Mouse (Mus musculus): ENCODE measurements around the gene Slc25a33. TPM values are rescaled to one million over a fixed set of nuclear protein-coding genes. Genes with fewer than 3 reads are reported as not detected.
A peak's percentile ranks its signal among the peaks of the same experiment; 100 is the strongest.

Gene Slc25a33
- polyA plus RNA-seq, 1 experiment from 2014 or later: 24.9 TPM

DNA sequence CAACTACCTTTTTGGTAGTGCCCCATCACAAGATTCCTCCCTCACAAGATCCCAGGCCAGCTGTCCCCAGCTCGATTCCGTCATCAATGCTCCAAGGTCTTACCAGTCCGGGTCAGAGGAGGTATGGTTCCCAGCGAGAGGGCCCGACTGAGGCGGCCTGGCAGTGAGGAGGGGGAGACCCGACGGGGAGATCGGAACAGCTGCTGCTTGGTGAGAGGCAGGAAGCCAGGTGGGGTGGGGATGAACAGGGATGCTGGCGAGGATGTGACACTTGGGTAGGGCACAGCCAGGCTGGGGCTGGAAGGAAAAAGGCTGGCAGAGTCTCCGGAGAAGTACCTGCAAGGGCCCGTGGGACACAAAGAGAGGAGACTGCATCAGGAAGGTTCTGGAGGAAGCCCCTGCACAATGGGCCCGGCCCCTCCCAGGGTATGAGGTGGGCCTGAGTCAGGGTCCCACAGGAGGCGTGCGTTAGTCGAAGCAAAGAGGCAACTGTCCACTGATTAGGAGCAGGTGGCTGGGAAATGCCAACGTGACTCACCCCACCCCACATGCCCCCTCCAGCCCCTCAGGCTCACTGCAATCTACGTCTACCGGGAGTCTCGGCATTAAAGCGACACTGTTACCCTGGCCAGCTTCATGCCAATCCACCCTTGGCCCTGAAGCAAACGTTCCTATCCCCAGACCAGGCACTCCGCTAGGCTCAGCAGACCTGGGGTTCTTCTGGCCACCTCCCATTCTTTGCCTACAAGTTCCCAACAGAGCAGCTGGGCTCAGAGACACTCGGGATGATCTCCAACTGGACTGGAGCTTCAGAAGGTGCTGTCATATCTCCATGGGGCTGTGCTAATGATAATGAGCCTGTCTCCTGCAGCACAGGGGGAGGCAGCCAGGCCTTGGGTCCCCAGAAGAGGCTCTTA lies 51.7 kb downstream of the Slc25a33 start:
- ATAC-seq (ENCODE audit: low FRiP score, low read depth): no peak
- no peak overlapping the region for H3K9ac ChIP-seq

DNA sequence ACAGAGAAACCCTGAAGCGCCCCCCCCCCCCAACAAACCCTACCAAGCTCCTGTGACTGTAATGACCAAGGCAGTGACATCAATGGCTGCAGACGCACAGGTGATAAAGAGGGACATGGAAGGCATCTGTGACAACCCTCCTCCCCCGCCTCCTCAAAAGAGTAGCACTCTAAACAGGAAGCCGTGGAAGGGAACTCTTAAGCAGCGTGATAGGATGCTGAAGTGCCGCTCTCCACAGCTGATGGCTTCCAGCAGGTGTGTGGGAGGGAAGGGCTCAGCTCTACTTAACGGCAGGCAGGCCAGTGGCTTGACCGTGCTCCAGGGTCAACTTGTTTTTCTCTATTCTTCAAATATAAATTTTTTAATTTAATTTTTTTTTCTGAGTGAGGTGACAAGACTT lies 52.9 kb downstream of the Slc25a33 start:
- no peaks in the 10 kb centered on the region for H3K27me3 ChIP-seq (replicated peaks)
- no peak for ATAC-seq (ENCODE audit: low FRiP score, low read depth)
- H3K4me1 ChIP-seq: peaks cover 11% of the 10 kb centered on the region
- no peaks in the 10 kb centered on the region for H3K9me3 ChIP-seq
- H3K9ac ChIP-seq: no peak overlapping the region
- peaks cover 77% of the 10 kb centered on the region for H3K36me3 ChIP-seq
- WGBS: 86% methylated on average over 8 of the region's 8 CpGs
- H3K4me2 ChIP-seq (replicated peaks): no peak overlapping the region
- no peak overlapping the region for H3K4me3 ChIP-seq
- H3K27ac ChIP-seq: no peak overlapping the region

More for the DNA sequence above, 51.7 kb downstream of the Slc25a33 start:
- Histone ChIP-seq H3K4me2 (replicated peaks) (no peak overlapping the region), H3K9me3 (no peaks in the 10 kb centered on the region), H3K4me3 (no peak overlapping the region), H3K36me3 (peaks cover 77% of the 10 kb centered on the region), H3K27ac (no peak overlapping the region), H3K4me1 (peaks cover 11% of the 10 kb centered on the region), H3K27me3 (replicated peaks) (no peaks in the 10 kb centered on the region)
- 85% methylated on average over 24 of the region's 24 CpGs for WGBS

DNA sequence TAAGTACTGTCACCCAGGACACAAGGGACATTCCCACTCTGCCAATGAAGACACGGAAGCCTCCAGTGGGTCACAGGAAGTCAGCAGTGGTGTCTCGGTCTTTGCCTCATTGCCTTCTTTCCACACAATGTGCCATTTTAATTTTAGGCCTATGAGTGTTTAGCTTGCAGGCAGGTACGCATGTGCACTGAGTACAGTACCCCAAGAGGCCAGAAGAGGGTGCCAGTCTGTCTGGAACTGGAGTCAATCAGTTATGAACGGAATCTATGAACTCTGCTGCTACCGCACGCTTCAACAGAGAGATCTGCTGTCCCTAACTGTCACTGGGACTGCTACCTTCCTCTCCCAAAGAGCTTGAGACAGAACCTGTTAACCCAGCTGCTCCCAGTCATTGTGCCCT lies 54.4 kb downstream of the Slc25a33 start:
- WGBS: 86% methylated on average over 6 of the region's 6 CpGs
- no peak overlapping the region for H3K27ac ChIP-seq
- no peak overlapping the region for H3K4me2 ChIP-seq (replicated peaks)
- no peak for ATAC-seq (ENCODE audit: low FRiP score, low read depth)
- H3K4me1 ChIP-seq: peaks cover 11% of the 10 kb centered on the region
- peaks cover 79% of the 10 kb centered on the region for H3K36me3 ChIP-seq
- H3K9me3 ChIP-seq: no peaks in the 10 kb centered on the region
- H3K9ac ChIP-seq: no peak overlapping the region
- no peaks in the 10 kb centered on the region for H3K27me3 ChIP-seq (replicated peaks)
- no peak overlapping the region for H3K4me3 ChIP-seq

DNA sequence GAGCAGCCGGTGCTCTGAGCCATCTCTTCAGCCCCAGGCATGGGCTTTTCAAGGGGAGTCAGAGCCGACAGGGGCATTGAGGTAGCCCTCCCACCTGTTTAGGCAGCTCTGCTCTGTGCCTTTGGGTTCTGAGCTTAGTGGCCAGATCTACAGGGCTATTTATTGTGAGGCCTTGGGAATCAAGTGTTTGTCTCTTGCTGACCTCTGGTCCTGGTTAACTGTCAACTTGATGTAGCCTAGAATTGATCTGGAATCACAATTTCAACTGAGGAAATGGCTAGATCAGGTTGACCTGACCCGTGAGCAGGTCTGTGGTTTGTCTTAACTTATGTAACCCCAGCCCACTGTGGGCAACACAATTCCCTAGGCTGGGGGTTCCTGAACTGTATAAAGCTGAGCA lies 59.5 kb downstream of the Slc25a33 start:
- H3K4me3 ChIP-seq: no peak overlapping the region
- no peak overlapping the region for H3K27ac ChIP-seq
- H3K4me1 ChIP-seq: no peaks in the 10 kb centered on the region
- no peaks in the 10 kb centered on the region for H3K27me3 ChIP-seq (replicated peaks)
- 77% methylated on average over 3 of the region's 3 CpGs for WGBS
- H3K9me3 ChIP-seq: no peaks in the 10 kb centered on the region
- no peak for ATAC-seq (ENCODE audit: low FRiP score, low read depth)
- H3K9ac ChIP-seq: no peak overlapping the region
- peaks cover 49% of the 10 kb centered on the region for H3K36me3 ChIP-seq
- no peak overlapping the region for H3K4me2 ChIP-seq (replicated peaks)

DNA sequence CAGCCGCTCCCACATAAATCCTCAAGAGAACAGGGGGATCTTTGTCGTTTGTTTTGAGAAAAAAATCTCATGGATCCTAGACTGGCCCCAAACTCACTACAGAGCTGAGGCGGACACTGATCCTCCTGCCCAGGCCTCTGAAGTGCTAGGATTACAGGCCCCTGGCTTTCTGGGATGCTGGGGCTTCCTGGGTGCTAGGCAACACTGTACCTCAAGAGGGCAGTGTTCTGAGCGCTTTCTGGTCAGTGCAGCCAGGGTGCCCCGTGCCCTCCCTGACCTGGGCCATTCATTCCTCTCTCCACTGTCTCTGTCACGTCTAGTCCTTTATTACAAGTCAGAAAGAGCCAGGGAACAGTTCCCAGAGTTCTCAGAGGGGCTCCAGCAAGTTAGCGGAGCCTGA lies 62.1 kb downstream of the Slc25a33 start:
- Histone ChIP-seq H3K4me1 (no peaks in the 10 kb centered on the region), H3K27me3 (replicated peaks) (no peaks in the 10 kb centered on the region), H3K9ac (no peak overlapping the region), H3K27ac (no peak overlapping the region), H3K4me2 (replicated peaks) (0 out of 2 replicates have a peak overlapping the region, but pooled peaks have one; percentile 32), H3K9me3 (no peaks in the 10 kb centered on the region), H3K36me3 (peaks cover 23% of the 10 kb centered on the region), H3K4me3 (no peak overlapping the region)
- ATAC-seq (ENCODE audit: low FRiP score, low read depth): no peak
- WGBS: 21% methylated on average over 7 of the region's 7 CpGs

DNA sequence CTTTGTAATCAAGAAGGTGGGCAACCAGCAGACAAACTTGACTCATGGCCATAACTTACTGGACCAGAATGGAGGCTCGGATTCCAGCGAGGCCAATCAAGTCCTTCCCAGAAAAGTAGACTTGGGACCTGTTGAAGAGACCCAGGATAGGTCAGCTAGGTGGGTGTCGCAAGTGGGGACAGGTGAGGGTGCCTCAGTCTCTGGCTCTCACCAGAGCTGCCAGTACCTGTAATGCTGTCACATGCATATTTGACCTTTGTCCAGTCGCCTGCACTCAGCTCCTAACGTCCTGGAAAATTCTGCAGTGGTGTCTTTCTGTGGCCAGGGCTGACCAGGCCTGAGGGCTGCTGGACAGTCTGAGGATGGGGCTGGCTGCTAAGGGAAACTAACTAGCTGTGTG lies 62.6 kb downstream of the Slc25a33 start:
- H3K27me3 ChIP-seq (replicated peaks): no peaks in the 10 kb centered on the region
- H3K27ac ChIP-seq: no peak overlapping the region
- H3K4me3 ChIP-seq: no peak overlapping the region
- H3K36me3 ChIP-seq: peaks cover 18% of the 10 kb centered on the region
- 92% methylated on average over 5 of the region's 5 CpGs for WGBS
- H3K4me2 ChIP-seq (replicated peaks): no peak overlapping the region
- no peak for ATAC-seq (ENCODE audit: low FRiP score, low read depth)
- no peaks in the 10 kb centered on the region for H3K4me1 ChIP-seq
- no peak overlapping the region for H3K9ac ChIP-seq
- no peaks in the 10 kb centered on the region for H3K9me3 ChIP-seq

DNA sequence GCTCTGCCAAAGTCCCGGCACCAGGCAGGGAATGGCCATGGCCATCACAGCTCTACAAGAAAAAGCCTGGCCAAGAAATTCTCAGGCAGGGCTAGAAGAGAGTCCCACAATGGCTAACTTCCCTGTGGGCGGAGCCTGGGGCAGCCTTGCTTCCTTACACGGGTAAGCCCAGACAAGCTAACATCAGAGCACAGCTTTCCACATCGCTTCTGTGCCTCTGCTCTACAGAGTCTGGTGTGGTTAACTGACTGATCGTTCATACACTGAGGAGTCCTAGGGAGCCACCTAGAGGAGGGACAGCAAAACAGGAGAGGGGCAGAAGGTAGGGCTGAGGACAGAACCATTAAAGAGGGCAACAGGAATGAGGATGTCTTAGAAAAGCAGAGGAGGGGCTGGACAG lies 63.6 kb downstream of the Slc25a33 start:
- H3K4me3 ChIP-seq: no peak overlapping the region

DNA sequence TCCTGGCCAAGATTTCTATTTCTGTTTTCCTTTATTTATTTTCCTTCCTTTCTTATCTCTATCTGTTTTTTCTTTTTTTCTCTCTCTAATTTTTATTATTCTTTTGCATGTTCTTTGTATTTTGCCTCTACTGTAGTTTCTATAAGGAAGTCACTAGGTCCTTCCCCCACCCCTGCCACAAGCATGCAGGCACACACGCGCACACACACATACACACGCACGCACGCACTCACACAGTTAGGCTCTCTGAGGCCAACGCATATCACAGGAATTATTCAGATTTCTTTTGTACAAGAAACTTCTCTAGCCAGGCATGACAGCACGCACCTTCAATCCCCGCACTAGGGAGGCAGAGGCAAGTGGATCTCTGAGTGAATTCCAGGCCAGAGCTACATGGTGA lies 68.1 kb downstream of the Slc25a33 start:
- 91% methylated on average over 8 of the region's 8 CpGs for WGBS

More for the DNA sequence above, 63.6 kb downstream of the Slc25a33 start:
- peaks cover 8% of the 10 kb centered on the region for H3K36me3 ChIP-seq
- no peak overlapping the region for H3K27ac ChIP-seq
- H3K9ac ChIP-seq: no peak overlapping the region
- WGBS: 25% methylated on average over 5 of the region's 5 CpGs
- no peaks in the 10 kb centered on the region for H3K9me3 ChIP-seq
- no peak for ATAC-seq (ENCODE audit: low FRiP score, low read depth)
- no peaks in the 10 kb centered on the region for H3K4me1 ChIP-seq
- H3K4me2 ChIP-seq (replicated peaks): no peak overlapping the region
- no peaks in the 10 kb centered on the region for H3K27me3 ChIP-seq (replicated peaks)

DNA sequence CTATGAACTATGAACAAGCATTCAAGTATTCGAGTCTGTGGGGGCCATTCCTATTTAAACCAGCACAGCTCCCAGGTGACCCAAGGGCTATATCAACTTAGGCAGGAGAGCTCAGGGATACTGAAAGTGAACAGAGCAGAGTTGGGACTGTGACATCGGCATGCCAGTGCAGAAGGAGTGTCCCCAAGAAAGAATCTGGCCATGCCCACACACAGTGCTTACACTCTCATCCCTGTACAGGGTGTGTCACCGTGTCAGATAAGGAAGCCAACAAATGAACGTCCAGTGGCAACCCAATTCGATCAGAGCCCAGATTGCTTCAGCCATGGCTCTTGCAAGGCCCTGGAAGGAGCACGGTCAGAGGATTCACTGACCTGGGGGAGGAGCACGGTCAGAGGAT lies 68.8 kb downstream of the Slc25a33 start:
- Histone ChIP-seq H3K27me3 (replicated peaks) (peaks cover 3% of the 10 kb centered on the region; the same call in 1 of the 2 replicates), H3K36me3 (no peaks in the 10 kb centered on the region), H3K4me3 (no peak overlapping the region), H3K4me1 (no peaks in the 10 kb centered on the region), H3K9me3 (no peaks in the 10 kb centered on the region), H3K27ac (no peak overlapping the region), H3K9ac (no peak overlapping the region), H3K4me2 (replicated peaks) (no peak overlapping the region)
- ATAC-seq (ENCODE audit: low FRiP score, low read depth): no peak
- WGBS: 77% methylated on average over 7 of the region's 7 CpGs

More for the DNA sequence above, 68.1 kb downstream of the Slc25a33 start:
- no peak for ATAC-seq (ENCODE audit: low FRiP score, low read depth)
- Histone ChIP-seq H3K4me3 (no peak overlapping the region), H3K4me1 (no peaks in the 10 kb centered on the region), H3K27me3 (replicated peaks) (no peaks in the 10 kb centered on the region), H3K4me2 (replicated peaks) (no peak overlapping the region), H3K9me3 (no peaks in the 10 kb centered on the region), H3K27ac (no peak overlapping the region), H3K9ac (no peak overlapping the region), H3K36me3 (no peaks in the 10 kb centered on the region)

DNA sequence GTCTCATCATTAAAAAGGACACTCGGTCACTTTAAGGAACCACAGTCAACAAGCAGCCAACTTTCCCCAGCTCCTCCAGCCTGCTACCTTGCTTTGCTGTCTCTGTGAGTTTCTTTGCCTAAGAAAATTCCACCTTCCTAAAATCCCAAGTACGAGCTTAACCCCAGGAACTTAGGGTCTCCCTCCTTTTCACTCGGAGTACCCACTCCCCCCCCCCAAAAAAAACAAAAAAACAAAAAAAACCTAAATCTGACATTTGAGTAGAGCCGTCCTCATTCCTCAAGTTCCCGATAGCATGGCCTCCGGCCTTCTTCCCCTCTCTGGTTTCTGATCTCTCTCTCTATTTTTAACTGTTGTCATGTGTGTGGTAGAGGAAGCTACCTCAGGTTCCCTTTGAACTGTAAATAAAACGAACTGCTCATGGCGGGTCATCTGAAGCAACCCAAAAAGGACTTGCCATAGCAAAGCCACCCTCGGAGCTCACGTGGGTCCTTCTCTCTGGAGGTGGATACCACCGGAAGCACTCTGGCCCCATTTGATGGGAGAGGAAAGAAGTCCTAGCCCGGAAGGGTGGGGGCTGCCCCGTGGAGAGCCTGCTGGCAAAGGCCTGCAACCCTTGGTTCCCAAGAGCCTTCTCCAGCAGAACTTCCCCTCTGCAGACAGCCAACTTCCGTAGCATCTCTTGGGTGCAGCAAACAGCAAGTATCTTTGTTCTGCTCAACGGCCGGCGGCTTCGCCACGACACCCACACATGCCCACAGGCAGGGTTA lies 71.7 kb downstream of the Slc25a33 start, which contains the start of gene Pik3cd:
TSS of gene Pik3cd (minus strand) at position 362 of the 770 bp plus-strand sequence.
- no peak within 1 kb of the TSS for H3K27ac ChIP-seq
- H3K4me3 ChIP-seq: no peak within 1 kb of the TSS
- no peaks in the 10 kb centered on the region for H3K9me3 ChIP-seq
- no peak for ATAC-seq (ENCODE audit: low FRiP score, low read depth)
- peaks cover 9% of the 10 kb centered on the region for H3K4me1 ChIP-seq
- H3K9ac ChIP-seq: no peak within 1 kb of the TSS
- H3K27me3 ChIP-seq (replicated peaks): peaks cover 20% of the 10 kb centered on the region
- H3K4me2 ChIP-seq (replicated peaks): no peak within 1 kb of the TSS
- no peaks in the 10 kb centered on the region for H3K36me3 ChIP-seq
- 75% methylated on average over 19 of the region's 19 CpGs for WGBS

DNA sequence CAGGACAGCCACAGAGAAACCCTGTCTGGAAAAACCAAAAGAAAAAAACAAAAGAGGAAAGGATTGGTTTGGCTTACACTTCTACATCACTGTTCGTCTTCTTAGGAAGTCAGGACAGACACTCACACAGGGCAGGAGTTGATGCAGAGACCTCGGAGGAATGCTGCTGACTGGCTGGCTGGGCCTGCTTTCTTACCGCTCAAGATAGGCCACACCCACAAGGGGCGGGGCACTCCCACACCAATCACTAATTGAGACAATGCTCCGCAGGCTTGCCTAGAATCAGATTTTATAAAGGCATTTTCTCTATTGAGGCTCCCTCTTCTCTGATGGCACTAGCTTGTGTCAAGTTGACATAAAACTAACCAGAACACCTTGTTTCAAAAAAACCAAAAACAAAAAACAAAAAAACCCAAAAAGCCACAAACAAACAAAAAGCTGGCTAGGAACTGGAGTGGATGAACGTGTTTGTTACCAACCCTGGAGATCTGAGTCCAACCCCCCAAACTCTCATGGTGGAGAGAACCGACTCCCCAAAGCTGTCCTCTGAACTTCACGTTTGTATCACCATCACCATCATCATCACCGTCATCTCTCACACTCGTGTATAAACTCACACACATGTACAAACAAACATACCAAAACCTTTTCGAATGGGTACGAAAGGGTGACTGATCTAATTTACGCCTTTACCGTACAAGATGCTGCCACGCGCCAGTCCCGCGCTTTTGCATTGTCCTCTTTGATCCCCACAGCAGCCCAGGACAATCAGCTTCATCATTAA lies 72.5 kb downstream of the Slc25a33 start:
- WGBS: 57% methylated on average over 18 of the region's 18 CpGs
- Histone ChIP-seq H3K4me1 (peaks cover 9% of the 10 kb centered on the region), H3K9me3 (no peaks in the 10 kb centered on the region), H3K27me3 (replicated peaks) (peaks cover 28% of the 10 kb centered on the region), H3K9ac (no peak overlapping the region), H3K27ac (no peak overlapping the region), H3K4me3 (no peak overlapping the region), H3K4me2 (replicated peaks) (no peak overlapping the region), H3K36me3 (no peaks in the 10 kb centered on the region)
- ATAC-seq (ENCODE audit: low FRiP score, low read depth): no peak

DNA sequence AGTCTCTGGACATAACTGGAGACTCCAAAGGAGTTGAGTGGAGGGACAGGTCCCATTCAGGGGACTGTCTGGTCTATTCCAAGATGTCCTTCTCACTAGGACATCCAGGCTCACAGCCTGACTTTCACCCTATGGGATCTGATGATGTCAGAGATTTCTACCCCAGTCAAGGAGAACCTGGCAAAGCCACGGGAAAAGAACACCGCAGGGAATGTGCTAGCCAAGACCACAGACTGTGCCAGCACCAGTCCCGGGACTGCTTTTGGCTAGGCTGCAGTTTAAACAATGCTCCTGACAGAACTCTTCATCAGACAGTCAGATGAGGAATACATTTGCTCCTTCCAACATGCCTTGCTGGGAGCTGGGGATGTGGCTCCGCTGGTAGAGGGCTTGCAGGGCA lies 74.1 kb downstream of the Slc25a33 start:
- ATAC-seq (ENCODE audit: low FRiP score, low read depth): no peak
- 89% methylated on average over 4 of the region's 4 CpGs for WGBS
- Histone ChIP-seq H3K4me1 (peaks cover 15% of the 10 kb centered on the region), H3K27me3 (replicated peaks) (peaks cover 33% of the 10 kb centered on the region), H3K4me2 (replicated peaks) (no peak overlapping the region), H3K36me3 (no peaks in the 10 kb centered on the region), H3K9ac (no peak overlapping the region), H3K27ac (no peak overlapping the region), H3K9me3 (no peaks in the 10 kb centered on the region), H3K4me3 (no peak overlapping the region)

All from neural tube, embryonic 12.5 days (tissue).